Mouse (Mus musculus) kidney, adult 2 months (tissue): ENCODE measurements at regions not wholly inside any gene's neighbourhood (a gene's known extent, or its start where the extent isn't known, plus 50 kb on each side); places are given as distances from the start of the nearest gene placed in this dataset.

ENCODE experiments used
- CTCF ChIP-seq: fragments of 200-500 bp; conservative IDR thresholded peaks from 2 replicates; pipeline ENCODE4 v1.5.1; 2011; ENCODE audit warnings: low read depth, mild to moderate bottlenecking, control low read depth, low read length, moderate library complexity, mixed read lengths; ENCODE audit not compliant: insufficient read depth, insufficient read length
- POLR2A ChIP-seq: fragments of 200-500 bp; IDR thresholded peaks from one replicate; pipeline ENCODE4 v1.6.1; 2011; ENCODE audit warnings: low read depth, low read length, control low read depth

GRCm38 (mm10) chr1:193784526-193784925 is 414.4 kb upstream of the Camk1g start:
- TF ChIP-seq POLR2A = no peak
- no peak for TF ChIP-seq CTCF
